Mouse (Mus musculus) liver, embryonic 14.5 days (tissue): ENCODE measurements around the gene Cacna1s.

ENCODE experiments used
- CTCF ChIP-seq: IDR thresholded peaks from 2 replicates; pipeline ENCODE4 v1.5.1; 2016; ENCODE audit warnings: antibody characterized with exemption, low read depth, control low read depth
- EP300 ChIP-seq: IDR thresholded peaks from 2 replicates; pipeline ENCODE4 v1.6.1; 2016; ENCODE audit warnings: antibody characterized with exemption, low read depth

DNA sequence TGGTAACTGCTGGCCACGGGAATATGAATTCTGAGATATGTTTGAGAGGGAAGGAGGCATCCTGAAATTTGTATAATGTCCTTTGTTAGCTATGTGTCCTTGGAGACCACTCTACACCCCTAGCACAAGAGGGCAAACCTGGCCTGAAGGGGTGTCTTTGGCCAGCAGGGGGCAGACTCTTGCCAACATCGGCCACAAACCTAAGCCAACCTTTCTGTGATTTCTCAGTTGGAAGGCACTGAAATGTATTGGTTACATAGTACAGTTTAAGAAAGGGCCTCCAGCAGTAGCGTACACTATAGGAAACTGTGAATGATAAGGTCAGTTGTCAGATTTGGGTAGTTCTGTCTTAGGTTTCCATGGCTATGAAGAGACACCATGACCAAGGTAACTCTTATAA, 63.6 kb downstream of the Cacna1s start:
- TF ChIP-seq CTCF (peak; percentile 91), EP300 (no peak)
